Mouse (Mus musculus) kidney, adult 2 months (tissue): ENCODE data around the gene Taf1a.
"Not testable (repeated sequence)": the region's sequence is repeated elsewhere in the genome, so short reads cannot be mapped to it uniquely, and the experiment has no call there.

Experiments
- CTCF ChIP-seq: fragments of 200-500 bp; conservative IDR thresholded peaks from 2 replicates; pipeline ENCODE4 v1.5.1; 2011; ENCODE audit warnings: low read depth, mild to moderate bottlenecking, control low read depth, low read length, moderate library complexity, mixed read lengths; ENCODE audit not compliant: insufficient read depth, insufficient read length
- POLR2A ChIP-seq: fragments of 200-500 bp; IDR thresholded peaks from one replicate; pipeline ENCODE4 v1.6.1; 2011; ENCODE audit warnings: low read depth, low read length, control low read depth

DNA sequence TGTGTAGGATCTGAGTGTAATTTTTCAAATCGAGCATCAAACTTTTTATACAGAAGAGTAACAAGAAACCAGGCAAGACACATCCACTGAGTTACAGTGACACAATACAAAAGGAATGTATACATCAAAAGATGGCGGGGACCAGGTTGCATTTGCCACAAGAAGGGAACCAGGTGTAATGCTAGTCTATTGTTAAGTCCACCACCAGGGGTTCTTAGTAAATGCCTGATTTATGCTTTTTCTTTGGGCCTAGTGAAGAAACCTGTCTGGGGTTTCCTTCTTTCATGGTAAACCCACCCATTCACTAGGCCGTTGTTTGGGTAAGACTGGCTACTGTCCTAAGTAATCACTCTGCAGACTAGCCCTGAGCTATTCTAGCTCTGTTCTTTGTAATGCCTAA lies 9.4 kb upstream of the Taf1a start:
- TF ChIP-seq CTCF, POLR2A: not testable (repeated sequence)
